Mouse (Mus musculus): Measurements from ENCODE around the gene Rps16.

The Rps16 gene

GRCm38 (mm10) chr7:28392429-28393271 lies 42.2 kb downstream of the Rps16 start, which contains the start of the genes Med29 and Paf1:
Med29 (minus strand) TSS chr7:28392708.
Paf1 (plus strand) TSS chr7:28392951.
- DNase-seq = peak; percentile 94 to 99

- no peak for DNase-seq
Observed at GRCm38 (mm10) chr7:28393272-28393951, 43.0 kb downstream of the Rps16 start.

GRCm38 (mm10) chr7:28395425-28395824 lies 45.0 kb downstream of the Rps16 start:
- no peak for DNase-seq

GRCm38 (mm10) chr7:28398000-28398399 lies 47.5 kb downstream of the Rps16 start:
- DNase-seq = no peak

GRCm38 (mm10) chr7:28398696-28399340 lies 48.4 kb downstream of the Rps16 start:
- no peak for DNase-seq

- DNase-seq = no peak
Observed at GRCm38 (mm10) chr7:28401030-28401429, 50.6 kb downstream of the Rps16 start.

- no peak for DNase-seq
Observed at GRCm38 (mm10) chr7:28401942-28402341, 51.5 kb downstream of the Rps16 start.
